Mouse (Mus musculus) embryonic stem cell, embryonic (primary cell): ENCODE results near the gene Rhox4d.
"Not testable (repeated sequence)": the region's sequence is repeated elsewhere in the genome, so short reads cannot be mapped to it uniquely, and the experiment has no call there.

Experiments used
- CTCF ChIA-PET, 4 experiments: fragments of 300-600 bp in 2 of 4; fragments of 350-600 bp in 2 of 4; sonication (Branson Sonifier 250); formaldehyde crosslinking; loops; one replicate each; lab custom pipeline; 2022; ENCODE audit warnings: inconsistent platforms in 2 of 4; lab: Charles Lee
- POLR2A ChIA-PET, 4 experiments: fragments of 300-600 bp in 2 of 4; fragments of 350-600 bp in 2 of 4; sonication (Branson Sonifier 250); formaldehyde crosslinking; loops; one replicate each; lab custom pipeline; 2022; ENCODE audit warnings: antibody characterized with exemption in 4 of 4, inconsistent platforms in 1 of 4; lab: Charles Lee

Rhox4d gene

GRCm38 (mm10) chrX:37514059-37514458 lies at the start of gene Rhox4d:
Rhox4d (plus strand) TSS chrX:37514359.
- POLR2A ChIA-PET, CTCF ChIA-PET: not testable (repeated sequence)

DNA sequence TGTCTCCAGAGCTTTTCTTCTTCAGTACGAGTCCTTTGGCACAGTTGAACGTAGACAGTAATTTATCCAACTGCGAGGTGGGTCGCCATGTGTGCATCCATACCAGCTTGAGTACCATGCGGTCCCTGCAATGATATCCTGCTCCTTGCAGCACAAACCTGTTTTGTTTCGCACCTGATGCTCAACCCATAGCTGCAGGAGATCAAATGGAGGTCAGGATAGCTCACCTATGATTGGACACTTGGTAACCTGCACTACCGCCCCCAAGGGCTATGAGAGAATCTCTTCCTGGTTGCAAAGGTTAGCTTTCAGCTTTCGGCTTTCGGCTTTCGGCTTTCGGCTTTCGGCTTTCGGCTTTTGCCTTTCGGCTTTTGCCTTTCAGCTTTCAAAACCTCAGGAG lies 34.1 kb upstream of the Rhox4d start, which contains the start of gene Rhox4c:
Gene Rhox4c, plus strand, starts transcription at position 301 of the 400 bp plus-strand sequence.
- CTCF ChIA-PET, POLR2A ChIA-PET: not testable (repeated sequence)

GRCm38 (mm10) chrX:37530152-37530551 lies 16.0 kb downstream of the Rhox4d start, which contains the start of gene Rhox2e:
Rhox2e (plus strand) TSS chrX:37530452.
- CTCF ChIA-PET, POLR2A ChIA-PET: not testable (repeated sequence)

DNA sequence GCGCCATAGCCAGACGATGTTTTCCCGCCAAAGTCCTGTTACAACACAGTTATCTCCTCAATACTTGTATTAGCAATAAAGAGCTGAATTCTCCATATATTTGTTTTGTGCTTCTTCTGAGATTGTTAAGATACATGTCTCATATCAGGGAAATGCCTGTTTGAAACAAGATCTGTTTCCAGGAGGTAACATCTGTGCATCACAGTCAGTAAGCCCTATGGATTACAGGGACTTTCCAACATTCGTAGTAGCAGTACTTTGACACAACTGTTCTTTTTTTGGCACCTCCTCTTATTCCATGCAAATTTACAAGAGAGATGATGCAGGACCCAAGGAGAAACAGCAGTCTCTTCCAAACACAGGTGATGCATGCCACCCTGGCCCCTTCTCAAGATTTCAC lies 27.6 kb downstream of the Rhox4d start, which contains the start of gene Rhox3e:
Gene Rhox3e, plus strand, starts transcription at position 301 of the 400 bp plus-strand sequence.
- POLR2A ChIA-PET, CTCF ChIA-PET: not testable (repeated sequence)

- POLR2A ChIA-PET, result not testable (repeated sequence)
These were observed 43.0 kb downstream of the Rhox4d start, which contains the start of gene Rhox4e for GRCm38 (mm10) chrX:37557112-37557511. Rhox4e (plus strand) TSS chrX:37557412.

More at GRCm38 (mm10) chrX:37557112-37557511, 43.0 kb downstream of the Rhox4d start, which contains the start of gene Rhox4e:
- CTCF ChIA-PET, result not testable (repeated sequence)
